Mouse (Mus musculus): ENCODE data around the gene Nfe2. TPM values are rescaled to one million over a fixed set of nuclear protein-coding genes. Genes with fewer than 3 reads are reported as not detected.

Nfe2 gene
- total and polyA plus RNA-seq, 3 experiments: 0.14 TPM; not detected in 2

GRCm38 (mm10) chr15:103290843-103291242 is 32.6 kb upstream of the Nfe2 start:
- H3K27me3 ChIP-seq (replicated peaks): no peaks in the 10 kb centered on the region
- TF ChIP-seq MAX (IDR thresholded peaks at IDR 0.05; ENCODE audit: low read length) (no peak), TBP (conservative IDR thresholded peaks at IDR 0.05; ENCODE audit: low read depth, low read length) (no peak), ETS1 (conservative IDR thresholded peaks at IDR 0.05; ENCODE audit: low read depth, low read length) (no peak), JUND (conservative IDR thresholded peaks at IDR 0.05; ENCODE audit: low read depth, low read length) (no peak), GABPA (IDR thresholded peaks at IDR 0.05; ENCODE audit: insufficient replicate concordance, low read depth, low read length) (no peak), MAZ (IDR thresholded peaks at IDR 0.05; ENCODE audit: low read depth, low read length) (no peak), CHD1 (IDR thresholded peaks at IDR 0.05; ENCODE audit: low read depth, low read length) (no peak), MYC (IDR thresholded peaks at IDR 0.05; ENCODE audit: low read depth, low read length) (no peak), POLR2AphosphoS2 (IDR thresholded peaks at IDR 0.05; ENCODE audit: low read depth, low read length) (no peak), BHLHE40 (IDR thresholded peaks at IDR 0.05; ENCODE audit: low read depth, low read length) (no peak), RAD21 (IDR thresholded peaks at IDR 0.05; ENCODE audit: low read depth, low read length) (no peak)
- peaks cover 11% of the 10 kb centered on the region for H3K79me2 ChIP-seq (replicated peaks; ENCODE audit: control insufficient read depth, extremely low read depth, insufficient read depth, poor library complexity, severe bottlenecking)
- in situ Hi-C loops (cut with MboI; ENCODE audit: low pct_ligation_motif_present, low pct_unique_long_range_greater_than_20kb, low sequenced_read_pairs) (no loop called here), dilution Hi-C loops (cut with MboI; ENCODE audit: extremely low pct_ligation_motif_present, extremely low pct_unique_long_range_greater_than_20kb, low sequenced_read_pairs) (no loop called here)
- H3K4me1 ChIP-seq (ENCODE audit: control insufficient read depth in 1 of 2, insufficient read depth in 2 of 2): peaks cover 0 to 3% of the 10 kb centered on the region in 2 experiments; a peak in 1 of 4 replicates
- H3K4me3 ChIP-seq (replicated peaks in 1 of 3; ENCODE audit: low read depth in 2 of 3, low read length in 2 of 3, poor library complexity in 1 of 3): no peak overlapping the region
- H3K9me3 ChIP-seq (replicated peaks; ENCODE audit: low read length): no peaks in the 10 kb centered on the region
- peaks cover 43 to 89% of the 10 kb centered on the region in 2 experiments for H3K36me3 ChIP-seq (replicated peaks in 1 of 2; ENCODE audit: control insufficient read depth in 1 of 2, insufficient read depth in 1 of 2, low read length in 1 of 2)
- H3K27ac ChIP-seq (ENCODE audit: insufficient read depth, low read depth): no peak overlapping the region
- no peak for DNase-seq (ENCODE audit: extremely low read depth)
- H3K4me2 ChIP-seq (ENCODE audit: insufficient read depth, low read depth, poor library complexity, severe bottlenecking): no peak overlapping the region
- H3K9ac ChIP-seq (ENCODE audit: insufficient read depth, low read depth): no peak overlapping the region

- Histone ChIP-seq H3K9ac (ENCODE audit: insufficient read depth, low read depth) (no peak overlapping the region), H3K27ac (ENCODE audit: insufficient read depth, low read depth) (no peak overlapping the region), H3K36me3 (replicated peaks in 1 of 2; ENCODE audit: control insufficient read depth in 1 of 2, insufficient read depth in 1 of 2, low read length in 1 of 2) (peaks cover 40 to 89% of the 10 kb centered on the region in 2 experiments), H3K4me2 (ENCODE audit: insufficient read depth, low read depth, poor library complexity, severe bottlenecking) (no peak overlapping the region), H3K79me2 (replicated peaks; ENCODE audit: control insufficient read depth, extremely low read depth, insufficient read depth, poor library complexity, severe bottlenecking) (peaks cover 15% of the 10 kb centered on the region), H3K4me3 (replicated peaks in 1 of 3; ENCODE audit: low read depth in 2 of 3, low read length in 2 of 3, poor library complexity in 1 of 3) (no peak overlapping the region), H3K4me1 (ENCODE audit: control insufficient read depth in 1 of 2, insufficient read depth in 2 of 2) (peaks cover 0 to 7% of the 10 kb centered on the region in 2 experiments; a peak in 2 of 4 replicates), H3K9me3 (replicated peaks; ENCODE audit: low read length) (no peaks in the 10 kb centered on the region), H3K27me3 (replicated peaks) (no peaks in the 10 kb centered on the region)
- TF ChIP-seq TBP (conservative IDR thresholded peaks at IDR 0.05; ENCODE audit: low read depth, low read length): no peak
- TF ChIP-seq ZMIZ1 (IDR thresholded peaks at IDR 0.05; ENCODE audit: low read depth, low read length): no peak
- TF ChIP-seq NRF1 (IDR thresholded peaks at IDR 0.05; ENCODE audit: low read depth, low read length): no peak
- TF ChIP-seq USF2 (conservative IDR thresholded peaks at IDR 0.05; ENCODE audit: low read depth, low read length): no peak
- no peak for TF ChIP-seq CHD1 (IDR thresholded peaks at IDR 0.05; ENCODE audit: low read depth, low read length)
- no peak for TF ChIP-seq MEF2A (IDR thresholded peaks at IDR 0.05; ENCODE audit: borderline replicate concordance, low read depth, low read length)
- no peak for TF ChIP-seq UBTF (IDR thresholded peaks at IDR 0.05; ENCODE audit: low read depth, low read length)
- TF ChIP-seq BHLHE40 (IDR thresholded peaks at IDR 0.05; ENCODE audit: low read depth, low read length): no peak
- TF ChIP-seq GABPA (IDR thresholded peaks at IDR 0.05; ENCODE audit: insufficient replicate concordance, low read depth, low read length): no peak
- no peak for TF ChIP-seq ETS1 (conservative IDR thresholded peaks at IDR 0.05; ENCODE audit: low read depth, low read length)
- dilution Hi-C loops (cut with MboI; ENCODE audit: extremely low pct_ligation_motif_present, extremely low pct_unique_long_range_greater_than_20kb, low sequenced_read_pairs): no loop called here
- in situ Hi-C loops (cut with MboI; ENCODE audit: low pct_ligation_motif_present, low pct_unique_long_range_greater_than_20kb, low sequenced_read_pairs): no loop called here
- no peak for DNase-seq (ENCODE audit: extremely low read depth)
Observed at GRCm38 (mm10) chr15:103290417-103290816, 32.2 kb upstream of the Nfe2 start.

All from CH12.LX (cell line).